In genomic region chr7:34234610-34235561, GRCm38 (mm10) we compare ENCODE assay signal across 8 mouse cellular contexts. TPM values are rescaled to one million over a fixed set of nuclear protein-coding genes. Genes with fewer than 3 reads are reported as not detected.
DNase-seq lines count a peak whose midpoint lies in the region; ATAC-seq and TF ChIP-seq lines count a peak whose summit lies in the region.

No protein-coding gene starts in this region.

- peak overlapping the region; percentile 84 for H3K4me2 ChIP-seq in heart, embryonic 14.5 days (ENCODE audit: low read length)
- H3K4me2 ChIP-seq in forebrain, embryonic 12.5 days = peak overlapping the region; percentile 67
- peak overlapping the region; percentile 70 for H3K4me2 ChIP-seq in liver, embryonic 14.5 days (ENCODE audit: low read depth)

- H3K27ac ChIP-seq in heart, embryonic 14.5 days (replicated peaks in 1 of 2; ENCODE audit: control insufficient read depth in 1 of 2, insufficient read depth in 1 of 2, low read depth in 2 of 2, low read length in 2 of 2) = peak overlapping the region; percentile 91 to 93
- peak overlapping the region; percentile 86 for H3K27ac ChIP-seq in forebrain, embryonic 12.5 days
- peak overlapping the region; percentile 75 for H3K27ac ChIP-seq in liver, embryonic 14.5 days

- H3K9ac ChIP-seq in heart, embryonic 14.5 days (ENCODE audit: low read length) = peak overlapping the region; percentile 82
- peak overlapping the region; percentile 63 for H3K9ac ChIP-seq in forebrain, embryonic 12.5 days
- H3K9ac ChIP-seq in liver, embryonic 14.5 days (replicated peaks) = peak overlapping the region; percentile 74

- H3K4me1 ChIP-seq in heart, embryonic 14.5 days (ENCODE audit: control insufficient read depth in 2 of 2, insufficient read depth in 2 of 2, low read length in 2 of 2) = peaks cover 7 to 14% of the 10 kb centered on the region in 2 experiments
- H3K4me1 ChIP-seq in G1E (ENCODE audit: insufficient read depth, low read depth, low read length) = peaks cover 53% of the 10 kb centered on the region
- peaks cover 10% of the 10 kb centered on the region for H3K4me1 ChIP-seq in forebrain, embryonic 12.5 days
- H3K4me1 ChIP-seq in liver, embryonic 14.5 days (replicated peaks; ENCODE audit: control insufficient read depth in 2 of 2, insufficient read depth in 2 of 2, low read length in 1 of 2) = peaks cover 16 to 23% of the 10 kb centered on the region in 2 experiments

- H3K36me3 ChIP-seq in heart, embryonic 14.5 days (ENCODE audit: control insufficient read depth, insufficient read depth, low read length) = peaks cover 40% of the 10 kb centered on the region
- peaks cover 42% of the 10 kb centered on the region for H3K36me3 ChIP-seq in G1E (replicated peaks)
- peaks cover 35% of the 10 kb centered on the region for H3K36me3 ChIP-seq in forebrain, embryonic 12.5 days (replicated peaks)
- H3K36me3 ChIP-seq in liver, embryonic 14.5 days (replicated peaks; ENCODE audit: control insufficient read depth, insufficient read depth, low read depth) = peaks cover 20% of the 10 kb centered on the region

- TF ChIP-seq CTCF in G1E (IDR thresholded peaks at IDR 0.05; ENCODE audit: low read depth, low read length) = no peak
- TF ChIP-seq CTCF in liver, embryonic 14.5 days (IDR thresholded peaks at IDR 0.05; ENCODE audit: low read depth) = no peak

- H3K27me3 ChIP-seq in heart, embryonic 14.5 days (ENCODE audit: control insufficient read depth, insufficient read depth, low read length) = no peaks in the 10 kb centered on the region
- H3K27me3 ChIP-seq in G1E (ENCODE audit: insufficient read depth, low read length) = no peaks in the 10 kb centered on the region
- no peaks in the 10 kb centered on the region for H3K27me3 ChIP-seq in forebrain, embryonic 12.5 days
- H3K27me3 ChIP-seq in liver, embryonic 14.5 days (ENCODE audit: control insufficient read depth, insufficient read depth, low read length) = no peaks in the 10 kb centered on the region

- peak overlapping the region; percentile 47 to 51 for H3K4me3 ChIP-seq in heart, embryonic 14.5 days (ENCODE audit: control insufficient read depth in 1 of 2, insufficient read depth in 1 of 2, low read depth in 1 of 2, low read length in 2 of 2)
- H3K4me3 ChIP-seq in G1E (ENCODE audit: low read depth, low read length) = peak overlapping the region; percentile 72
- peak overlapping the region; percentile 47 for H3K4me3 ChIP-seq in forebrain, embryonic 12.5 days (replicated peaks)
- H3K4me3 ChIP-seq in liver, embryonic 14.5 days (ENCODE audit: insufficient read depth in 1 of 2, low read depth in 2 of 2, low read length in 2 of 2) = peak overlapping the region; percentile 59 to 63

- no peak for TF ChIP-seq EP300 in liver, embryonic 14.5 days (IDR thresholded peaks at IDR 0.05; ENCODE audit: low read depth)

- 3% methylated on average over 17 of the region's 17 CpGs for WGBS in heart, embryonic 14.5 days
- WGBS in forebrain, embryonic 12.5 days = 2% methylated on average over 17 of the region's 17 CpGs
- WGBS in liver, embryonic 14.5 days (ENCODE audit: insufficient replicate concordance) = under 1% methylated on average over 17 of the region's 17 CpGs

- DNase-seq in heart, adult 11 months = no peak
- DNase-seq in G1E (ENCODE audit: low spot score) = no peak
- DNase-seq in liver, embryonic 14.5 days (ENCODE audit: low read depth in 3 of 3, low spot score in 3 of 3) = no peak
- no peak for DNase-seq in layer of hippocampus, postnatal 25 days (ENCODE audit: extremely low spot score in 1 of 2, low spot score in 1 of 2)
- no peak for DNase-seq in urinary bladder, postnatal 25 days (ENCODE audit: low spot score)
- DNase-seq in urinary bladder, postnatal 36 days (ENCODE audit: low spot score in 2 of 2) = no peak

- no peak for ATAC-seq in heart, embryonic 14.5 days (ENCODE audit: insufficient number of reproducible peaks, insufficient read depth, low FRiP score, low read depth)
- ATAC-seq in G1E (ENCODE audit: extremely low read depth, insufficient number of reproducible peaks, low FRiP score, poor library complexity, severe bottlenecking) = no peak
- 0 out of 2 replicates have a peak, but pooled peaks have one; percentile 1 for ATAC-seq in forebrain, embryonic 12.5 days (ENCODE audit: low FRiP score)
- no peak for ATAC-seq in liver, embryonic 14.5 days (ENCODE audit: insufficient read depth)

- H3K9me3 ChIP-seq in heart, embryonic 14.5 days (ENCODE audit: control insufficient read depth, low read length) = no peaks in the 10 kb centered on the region
- H3K9me3 ChIP-seq in G1E (replicated peaks) = no peaks in the 10 kb centered on the region
- no peaks in the 10 kb centered on the region for H3K9me3 ChIP-seq in forebrain, embryonic 12.5 days
- H3K9me3 ChIP-seq in liver, embryonic 14.5 days (ENCODE audit: control insufficient read depth, low read length) = no peaks in the 10 kb centered on the region

RNA-seq across cellular contexts. Expression of gene Gpi1, which starts 4.8 kb away (rescaled TPM):
- polyA plus RNA-seq in heart, embryonic 14.5 days (2014; fragmentation: Nextera tagmentation; extraction: Ambion mirVana) = 834 and 845 TPM in 2 replicates
- 522 and 617 TPM in 2 replicates for total RNA-seq in G1E (2014; fragmentation: Nextera tagmentation)
- total RNA-seq in G1E (2017) = 590 and 664 TPM in 2 replicates
- polyA plus RNA-seq in G1E (2012) = 3,102 and 4,494 TPM in 2 replicates
- 260 and 266 TPM in 2 replicates for polyA plus RNA-seq in forebrain, embryonic 12.5 days (2016; fragmentation: Nextera tagmentation; extraction: Ambion mirVana)
- 83.2 and 101 TPM in 2 replicates for polyA plus RNA-seq in liver, embryonic 14.5 days (2012; rRNA removed)
- 107 and 108 TPM in 2 replicates for polyA plus RNA-seq in liver, embryonic 14.5 days (2014; fragmentation: Nextera tagmentation; extraction: Ambion mirVana)
- total RNA-seq in layer of hippocampus, postnatal 25 days (2021) = 100 to 1,000 TPM; 725 to 726 TPM

RNA-seq across cellular contexts. Expression of gene Gm6096, which starts 16.0 kb away (rescaled TPM):
- polyA plus RNA-seq in heart, embryonic 14.5 days (2014; fragmentation: Nextera tagmentation; extraction: Ambion mirVana) = 0.62 TPM in 1 of 2 replicates, not detected in the other
- total RNA-seq in G1E (2014; fragmentation: Nextera tagmentation) (not detected in 2 replicates), G1E (2017) (not detected in 2 replicates)
- not detected in 2 replicates for polyA plus RNA-seq in G1E (2012)
- not detected in 2 replicates for polyA plus RNA-seq in forebrain, embryonic 12.5 days (2016; fragmentation: Nextera tagmentation; extraction: Ambion mirVana)
- polyA plus RNA-seq in liver, embryonic 14.5 days (2012; rRNA removed) = not detected in 2 replicates
- 0.30 TPM in 1 of 2 replicates, not detected in the other for polyA plus RNA-seq in liver, embryonic 14.5 days (2014; fragmentation: Nextera tagmentation; extraction: Ambion mirVana)
- total RNA-seq in layer of hippocampus, postnatal 25 days (2021) = not detected

RNA-seq across cellular contexts. Expression of gene Pdcd2l, which starts 38.4 kb away (rescaled TPM):
- 52.3 and 54.3 TPM in 2 replicates for polyA plus RNA-seq in heart, embryonic 14.5 days (2014; fragmentation: Nextera tagmentation; extraction: Ambion mirVana)
- total RNA-seq in G1E (2014; fragmentation: Nextera tagmentation) = 36.6 and 38.6 TPM in 2 replicates
- 48.3 and 49.8 TPM in 2 replicates for total RNA-seq in G1E (2017)
- 6.9 and 8.0 TPM in 2 replicates for polyA plus RNA-seq in G1E (2012)
- 64.1 and 67.5 TPM in 2 replicates for polyA plus RNA-seq in forebrain, embryonic 12.5 days (2016; fragmentation: Nextera tagmentation; extraction: Ambion mirVana)
- polyA plus RNA-seq in liver, embryonic 14.5 days (2012; rRNA removed) = 12.4 and 14.1 TPM in 2 replicates
- 20.4 and 21.7 TPM in 2 replicates for polyA plus RNA-seq in liver, embryonic 14.5 days (2014; fragmentation: Nextera tagmentation; extraction: Ambion mirVana)
- 10 to 100 TPM; 23.9 to 24.0 TPM for total RNA-seq in layer of hippocampus, postnatal 25 days (2021)
